Mouse (Mus musculus): ENCODE data around the gene Uchl5.
A peak's percentile ranks its signal among the peaks of the same experiment; 100 is the strongest.

GRCm38 (mm10) chr1:143739361-143740350 is 37.4 kb upstream of the Uchl5 start:
- TF ChIP-seq POLR2A (IDR thresholded peaks at IDR 0.05; ENCODE audit: control insufficient read depth, low read depth, low read length), result peak; percentile 38; the same call in 1 of the 2 replicates
- TF ChIP-seq CTCF (IDR thresholded peaks at IDR 0.05; ENCODE audit: control insufficient read depth, insufficient read depth, insufficient replicate concordance, low read depth, low read length), result no peak
